Mouse (Mus musculus): ENCODE measurements around the gene D830030K20Rik. TPM values are rescaled to one million over a fixed set of nuclear protein-coding genes. Genes with fewer than 3 reads are reported as not detected.
"Not testable (repeated sequence)": the region's sequence is repeated elsewhere in the genome, so short reads cannot be mapped to it uniquely, and the experiment has no call there.

The D830030K20Rik gene
- not detected in 2 replicates for total RNA-seq (2012; rRNA removed)
- polyA plus RNA-seq (2012; ENCODE audit: insufficient read depth in 1 of 2, insufficient read length in 2 of 2, low read depth in 1 of 2, low replicate concordance in 2 of 2, missing spikeins in 1 of 2): not detected

DNA sequence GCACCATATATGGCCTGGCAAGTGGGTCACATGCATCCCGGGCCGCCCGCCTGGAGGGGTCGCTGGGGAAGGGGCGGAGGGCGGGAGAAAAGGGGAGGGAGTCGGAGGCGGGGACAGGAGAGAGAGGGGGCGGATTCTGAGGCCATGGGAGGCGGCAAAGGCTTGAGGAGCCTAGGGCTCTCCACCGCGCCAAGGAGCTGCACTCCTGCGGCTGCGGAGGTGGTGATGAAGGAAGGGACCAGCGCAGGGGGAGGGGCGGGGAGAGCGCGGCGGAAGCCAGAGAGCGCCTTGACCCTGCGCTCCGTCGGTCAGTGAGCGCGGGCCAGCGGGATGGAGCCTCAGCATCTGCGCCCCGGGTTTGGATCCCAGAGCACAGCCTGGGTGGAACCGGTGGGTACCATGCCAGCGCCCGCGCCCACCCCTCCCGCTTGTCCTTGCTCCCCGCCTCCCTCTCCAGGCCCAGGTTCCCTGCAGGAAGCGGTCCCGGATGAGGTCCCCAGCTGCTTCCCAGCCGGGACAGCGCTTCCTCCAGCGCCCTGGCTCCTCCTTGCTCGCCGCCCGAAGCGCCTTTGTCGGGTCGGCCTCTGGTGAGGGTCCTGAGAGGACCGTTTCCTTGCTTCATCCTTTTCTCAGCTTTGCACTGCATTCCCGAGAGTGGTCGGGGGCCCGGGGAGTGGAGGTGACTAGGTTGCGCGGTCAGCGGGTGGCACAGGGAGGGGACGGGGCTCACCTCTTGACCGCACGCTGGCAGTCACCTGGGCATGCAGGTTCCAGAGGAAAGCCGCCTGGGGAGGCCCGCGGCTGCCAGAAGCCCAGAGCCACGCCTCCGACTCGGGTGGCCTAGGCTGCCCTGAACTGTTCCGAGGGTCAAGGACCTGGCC, at the start of gene D830030K20Rik:
D830030K20Rik (plus strand) TSS at position 217 of the 881 bp plus-strand sequence.
- not testable (repeated sequence) for H3K36me3 ChIP-seq (ENCODE audit: control insufficient read depth in 1 of 2, insufficient read depth in 2 of 2, low read length in 2 of 2); H3K4me1 ChIP-seq (ENCODE audit: control insufficient read depth in 1 of 2, insufficient read depth in 2 of 2, low read length in 2 of 2); H3K79me2 ChIP-seq (ENCODE audit: control insufficient read depth, insufficient read depth, low read length, poor library complexity); H3K9me3 ChIP-seq (replicated peaks; ENCODE audit: insufficient read depth, low read length); H3K4me3 ChIP-seq (ENCODE audit: control insufficient read depth in 1 of 2, insufficient read depth in 1 of 2, low read depth in 2 of 2, low read length in 2 of 2); H3K9ac ChIP-seq (ENCODE audit: control insufficient read depth, low read depth, low read length, poor library complexity, severe bottlenecking); H3K27me3 ChIP-seq (ENCODE audit: control insufficient read depth in 1 of 2, insufficient read depth in 2 of 2, low read length in 2 of 2); DNase-seq (ENCODE audit: low read depth, low spot score); H3K27ac ChIP-seq (ENCODE audit: control insufficient read depth, low read depth, low read length)

GRCm38 (mm10) chr14:3187955-3188354, 20.3 kb upstream of the D830030K20Rik start, which contains the start of gene Gm5795:
Gm5795 (plus strand) TSS chr14:3188255.
- H3K9ac ChIP-seq (ENCODE audit: control insufficient read depth, low read depth, low read length, poor library complexity, severe bottlenecking); H3K4me1 ChIP-seq (ENCODE audit: control insufficient read depth in 1 of 2, insufficient read depth in 2 of 2, low read length in 2 of 2); H3K9me3 ChIP-seq (replicated peaks; ENCODE audit: insufficient read depth, low read length); H3K4me3 ChIP-seq (ENCODE audit: control insufficient read depth in 1 of 2, insufficient read depth in 1 of 2, low read depth in 2 of 2, low read length in 2 of 2); H3K27ac ChIP-seq (ENCODE audit: control insufficient read depth, low read depth, low read length); DNase-seq (ENCODE audit: low read depth, low spot score); H3K79me2 ChIP-seq (ENCODE audit: control insufficient read depth, insufficient read depth, low read length, poor library complexity); H3K36me3 ChIP-seq (ENCODE audit: control insufficient read depth in 1 of 2, insufficient read depth in 2 of 2, low read length in 2 of 2); H3K27me3 ChIP-seq (ENCODE audit: control insufficient read depth in 1 of 2, insufficient read depth in 2 of 2, low read length in 2 of 2): not testable (repeated sequence)

- not testable (repeated sequence) for H3K36me3 ChIP-seq (ENCODE audit: control insufficient read depth in 1 of 2, insufficient read depth in 2 of 2, low read length in 2 of 2); H3K27me3 ChIP-seq (ENCODE audit: control insufficient read depth in 1 of 2, insufficient read depth in 2 of 2, low read length in 2 of 2); H3K27ac ChIP-seq (ENCODE audit: control insufficient read depth, low read depth, low read length); H3K9ac ChIP-seq (ENCODE audit: control insufficient read depth, low read depth, low read length, poor library complexity, severe bottlenecking); H3K79me2 ChIP-seq (ENCODE audit: control insufficient read depth, insufficient read depth, low read length, poor library complexity); H3K4me3 ChIP-seq (ENCODE audit: control insufficient read depth in 1 of 2, insufficient read depth in 1 of 2, low read depth in 2 of 2, low read length in 2 of 2); H3K9me3 ChIP-seq (replicated peaks; ENCODE audit: insufficient read depth, low read length); DNase-seq (ENCODE audit: low read depth, low spot score); H3K4me1 ChIP-seq (ENCODE audit: control insufficient read depth in 1 of 2, insufficient read depth in 2 of 2, low read length in 2 of 2)
These were observed 1.1 kb downstream of the D830030K20Rik start for GRCm38 (mm10) chr14:3209367-3209766.

GRCm38 (mm10) chr14:3262531-3262930, 54.2 kb downstream of the D830030K20Rik start:
- H3K9ac ChIP-seq (ENCODE audit: control insufficient read depth, low read depth, low read length, poor library complexity, severe bottlenecking); DNase-seq (ENCODE audit: low read depth, low spot score); H3K36me3 ChIP-seq (ENCODE audit: control insufficient read depth in 1 of 2, insufficient read depth in 2 of 2, low read length in 2 of 2); H3K9me3 ChIP-seq (replicated peaks; ENCODE audit: insufficient read depth, low read length); H3K27me3 ChIP-seq (ENCODE audit: control insufficient read depth in 1 of 2, insufficient read depth in 2 of 2, low read length in 2 of 2); H3K4me3 ChIP-seq (ENCODE audit: control insufficient read depth in 1 of 2, insufficient read depth in 1 of 2, low read depth in 2 of 2, low read length in 2 of 2); H3K79me2 ChIP-seq (ENCODE audit: control insufficient read depth, insufficient read depth, low read length, poor library complexity); H3K4me1 ChIP-seq (ENCODE audit: control insufficient read depth in 1 of 2, insufficient read depth in 2 of 2, low read length in 2 of 2); H3K27ac ChIP-seq (ENCODE audit: control insufficient read depth, low read depth, low read length): not testable (repeated sequence)

Other genes with a start within 250 kb of the D830030K20Rik start
- gene Gm2888, start 178.5 kb upstream of the D830030K20Rik start, total RNA-seq (2012; rRNA removed): not detected in 2 replicates
- not detected for gene Gm2888, start 178.5 kb upstream of the D830030K20Rik start, polyA plus RNA-seq (2012; ENCODE audit: insufficient read depth in 1 of 2, insufficient read length in 2 of 2, low read depth in 1 of 2, low replicate concordance in 2 of 2, missing spikeins in 1 of 2)
- not detected in 2 replicates for gene Gm2897, start 159.2 kb upstream of the D830030K20Rik start, total RNA-seq (2012; rRNA removed)
- not detected for gene Gm2897, start 159.2 kb upstream of the D830030K20Rik start, polyA plus RNA-seq (2012; ENCODE audit: insufficient read depth in 1 of 2, insufficient read length in 2 of 2, low read depth in 1 of 2, low replicate concordance in 2 of 2, missing spikeins in 1 of 2)
- gene Gm10340, start 74.5 kb upstream of the D830030K20Rik start, total RNA-seq (2012; rRNA removed): not detected in 2 replicates
- gene Gm10340, start 74.5 kb upstream of the D830030K20Rik start, polyA plus RNA-seq (2012; ENCODE audit: insufficient read depth in 1 of 2, insufficient read length in 2 of 2, low read depth in 1 of 2, low replicate concordance in 2 of 2, missing spikeins in 1 of 2): not detected
- not detected in 2 replicates for gene Gm5795, start 20.2 kb upstream of the D830030K20Rik start, total RNA-seq (2012; rRNA removed)
- not detected for gene Gm5795, start 20.2 kb upstream of the D830030K20Rik start, polyA plus RNA-seq (2012; ENCODE audit: insufficient read depth in 1 of 2, insufficient read length in 2 of 2, low read depth in 1 of 2, low replicate concordance in 2 of 2, missing spikeins in 1 of 2)
- not detected in 2 replicates for gene Gm2956, start 124.1 kb downstream of the D830030K20Rik start, total RNA-seq (2012; rRNA removed)
- not detected for gene Gm2956, start 124.1 kb downstream of the D830030K20Rik start, polyA plus RNA-seq (2012; ENCODE audit: insufficient read depth in 1 of 2, insufficient read length in 2 of 2, low read depth in 1 of 2, low replicate concordance in 2 of 2, missing spikeins in 1 of 2)
- not detected in 2 replicates for gene Gm10413, start 186.6 kb downstream of the D830030K20Rik start, total RNA-seq (2012; rRNA removed)
- gene Gm10413, start 186.6 kb downstream of the D830030K20Rik start, polyA plus RNA-seq (2012; ENCODE audit: insufficient read depth in 1 of 2, insufficient read length in 2 of 2, low read depth in 1 of 2, low replicate concordance in 2 of 2, missing spikeins in 1 of 2): not detected
- gene Gm10409, start 204.1 kb downstream of the D830030K20Rik start, total RNA-seq (2012; rRNA removed): not detected in 2 replicates
- gene Gm10409, start 204.1 kb downstream of the D830030K20Rik start, polyA plus RNA-seq (2012; ENCODE audit: insufficient read depth in 1 of 2, insufficient read length in 2 of 2, low read depth in 1 of 2, low replicate concordance in 2 of 2, missing spikeins in 1 of 2): not detected
- gene Gm3005, start 219.6 kb downstream of the D830030K20Rik start, total RNA-seq (2012; rRNA removed): not detected in 2 replicates
- not detected for gene Gm3005, start 219.6 kb downstream of the D830030K20Rik start, polyA plus RNA-seq (2012; ENCODE audit: insufficient read depth in 1 of 2, insufficient read length in 2 of 2, low read depth in 1 of 2, low replicate concordance in 2 of 2, missing spikeins in 1 of 2)
- not detected in 2 replicates for gene Gm10408, start 240.9 kb downstream of the D830030K20Rik start, total RNA-seq (2012; rRNA removed)
- not detected for gene Gm10408, start 240.9 kb downstream of the D830030K20Rik start, polyA plus RNA-seq (2012; ENCODE audit: insufficient read depth in 1 of 2, insufficient read length in 2 of 2, low read depth in 1 of 2, low replicate concordance in 2 of 2, missing spikeins in 1 of 2)